Mouse (Mus musculus): ENCODE results near the gene Cep128. TPM values are rescaled to one million over a fixed set of nuclear protein-coding genes. Genes with fewer than 3 reads are reported as not detected.

The Cep128 gene
- polyA plus RNA-seq, 1 experiment from 2014 or later: 7.4 TPM

GRCm38 (mm10) chr12:91027100-91027499 is 357.1 kb downstream of the Cep128 start:
- 76% methylated on average over 4 of the region's 4 CpGs for WGBS
- no peaks in the 10 kb centered on the region for H3K9me3 ChIP-seq (ENCODE audit: control insufficient read depth, low read length)
- H3K4me3 ChIP-seq (ENCODE audit: control insufficient read depth in 1 of 2, insufficient read depth in 1 of 2, low read depth in 1 of 2, low read length in 2 of 2): no peak overlapping the region
- H3K4me2 ChIP-seq (ENCODE audit: low read length): no peak overlapping the region
- H3K36me3 ChIP-seq (ENCODE audit: control insufficient read depth, insufficient read depth, low read length): no peaks in the 10 kb centered on the region
- H3K4me1 ChIP-seq (ENCODE audit: control insufficient read depth in 2 of 2, insufficient read depth in 2 of 2, low read length in 2 of 2): no peaks in the 10 kb centered on the region
- H3K27me3 ChIP-seq (ENCODE audit: control insufficient read depth, insufficient read depth, low read length): no peaks in the 10 kb centered on the region
- no peak for ATAC-seq (ENCODE audit: insufficient number of reproducible peaks, insufficient read depth, low FRiP score, low read depth)
- H3K9ac ChIP-seq (ENCODE audit: low read length): no peak overlapping the region
- H3K27ac ChIP-seq (replicated peaks in 1 of 2; ENCODE audit: control insufficient read depth in 1 of 2, insufficient read depth in 1 of 2, low read depth in 2 of 2, low read length in 2 of 2): no peak overlapping the region

- 91% methylated on average over 6 of the region's 6 CpGs for WGBS
- no peak overlapping the region for H3K27ac ChIP-seq (replicated peaks in 1 of 2; ENCODE audit: control insufficient read depth in 1 of 2, insufficient read depth in 1 of 2, low read depth in 2 of 2, low read length in 2 of 2)
- H3K4me3 ChIP-seq (ENCODE audit: control insufficient read depth in 1 of 2, insufficient read depth in 1 of 2, low read depth in 1 of 2, low read length in 2 of 2): no peak overlapping the region
- no peaks in the 10 kb centered on the region for H3K9me3 ChIP-seq (ENCODE audit: control insufficient read depth, low read length)
- H3K4me2 ChIP-seq (ENCODE audit: low read length): no peak overlapping the region
- H3K9ac ChIP-seq (ENCODE audit: low read length): no peak overlapping the region
- no peaks in the 10 kb centered on the region for H3K4me1 ChIP-seq (ENCODE audit: control insufficient read depth in 2 of 2, insufficient read depth in 2 of 2, low read length in 2 of 2)
- no peaks in the 10 kb centered on the region for H3K36me3 ChIP-seq (ENCODE audit: control insufficient read depth, insufficient read depth, low read length)
- ATAC-seq (ENCODE audit: insufficient number of reproducible peaks, insufficient read depth, low FRiP score, low read depth): no peak
- H3K27me3 ChIP-seq (ENCODE audit: control insufficient read depth, insufficient read depth, low read length): no peaks in the 10 kb centered on the region
Measured at GRCm38 (mm10) chr12:91015075-91015474, 369.1 kb downstream of the Cep128 start.

- H3K27ac ChIP-seq (replicated peaks in 1 of 2; ENCODE audit: control insufficient read depth in 1 of 2, insufficient read depth in 1 of 2, low read depth in 2 of 2, low read length in 2 of 2): no peak overlapping the region
- H3K4me1 ChIP-seq (ENCODE audit: control insufficient read depth in 2 of 2, insufficient read depth in 2 of 2, low read length in 2 of 2): no peaks in the 10 kb centered on the region
- no peak overlapping the region for H3K9ac ChIP-seq (ENCODE audit: low read length)
- H3K4me3 ChIP-seq (ENCODE audit: control insufficient read depth in 1 of 2, insufficient read depth in 1 of 2, low read depth in 1 of 2, low read length in 2 of 2): no peak overlapping the region
- H3K27me3 ChIP-seq (ENCODE audit: control insufficient read depth, insufficient read depth, low read length): no peaks in the 10 kb centered on the region
- no peaks in the 10 kb centered on the region for H3K36me3 ChIP-seq (ENCODE audit: control insufficient read depth, insufficient read depth, low read length)
- H3K4me2 ChIP-seq (ENCODE audit: low read length): no peak overlapping the region
- no peak for ATAC-seq (ENCODE audit: insufficient number of reproducible peaks, insufficient read depth, low FRiP score, low read depth)
- 88% methylated on average over 6 of the region's 6 CpGs for WGBS
- no peaks in the 10 kb centered on the region for H3K9me3 ChIP-seq (ENCODE audit: control insufficient read depth, low read length)
Measured at GRCm38 (mm10) chr12:91013043-91013442, 371.2 kb downstream of the Cep128 start.

- no peaks in the 10 kb centered on the region for H3K4me1 ChIP-seq (ENCODE audit: control insufficient read depth in 2 of 2, insufficient read depth in 2 of 2, low read length in 2 of 2)
- 52% methylated on average over 4 of the region's 4 CpGs for WGBS
- no peak overlapping the region for H3K9ac ChIP-seq (ENCODE audit: low read length)
- no peaks in the 10 kb centered on the region for H3K9me3 ChIP-seq (ENCODE audit: control insufficient read depth, low read length)
- H3K36me3 ChIP-seq (ENCODE audit: control insufficient read depth, insufficient read depth, low read length): no peaks in the 10 kb centered on the region
- no peak overlapping the region for H3K4me2 ChIP-seq (ENCODE audit: low read length)
- H3K4me3 ChIP-seq (ENCODE audit: control insufficient read depth in 1 of 2, insufficient read depth in 1 of 2, low read depth in 1 of 2, low read length in 2 of 2): no peak overlapping the region
- ATAC-seq (ENCODE audit: insufficient number of reproducible peaks, insufficient read depth, low FRiP score, low read depth): no peak
- H3K27me3 ChIP-seq (ENCODE audit: control insufficient read depth, insufficient read depth, low read length): no peaks in the 10 kb centered on the region
- H3K27ac ChIP-seq (replicated peaks in 1 of 2; ENCODE audit: control insufficient read depth in 1 of 2, insufficient read depth in 1 of 2, low read depth in 2 of 2, low read length in 2 of 2): no peak overlapping the region
Measured at GRCm38 (mm10) chr12:91012184-91012583, 372.0 kb downstream of the Cep128 start.

GRCm38 (mm10) chr12:91008736-91009135 is 375.5 kb downstream of the Cep128 start:
- Histone ChIP-seq H3K4me2 (ENCODE audit: low read length) (no peak overlapping the region), H3K9ac (ENCODE audit: low read length) (no peak overlapping the region), H3K27ac (replicated peaks in 1 of 2; ENCODE audit: control insufficient read depth in 1 of 2, insufficient read depth in 1 of 2, low read depth in 2 of 2, low read length in 2 of 2) (no peak overlapping the region), H3K27me3 (ENCODE audit: control insufficient read depth, insufficient read depth, low read length) (no peaks in the 10 kb centered on the region), H3K4me1 (ENCODE audit: control insufficient read depth in 2 of 2, insufficient read depth in 2 of 2, low read length in 2 of 2) (no peaks in the 10 kb centered on the region), H3K9me3 (ENCODE audit: control insufficient read depth, low read length) (no peaks in the 10 kb centered on the region), H3K36me3 (ENCODE audit: control insufficient read depth, insufficient read depth, low read length) (no peaks in the 10 kb centered on the region), H3K4me3 (ENCODE audit: control insufficient read depth in 1 of 2, insufficient read depth in 1 of 2, low read depth in 1 of 2, low read length in 2 of 2) (no peak overlapping the region)
- 65% methylated on average over 5 of the region's 5 CpGs for WGBS
- ATAC-seq (ENCODE audit: insufficient number of reproducible peaks, insufficient read depth, low FRiP score, low read depth): no peak

- Histone ChIP-seq H3K9ac (ENCODE audit: low read length) (no peak overlapping the region), H3K27ac (replicated peaks in 1 of 2; ENCODE audit: control insufficient read depth in 1 of 2, insufficient read depth in 1 of 2, low read depth in 2 of 2, low read length in 2 of 2) (no peak overlapping the region)
- WGBS: 84% methylated on average over 3 of the region's 3 CpGs
Measured at GRCm38 (mm10) chr12:91008170-91008569, 376.0 kb downstream of the Cep128 start.

GRCm38 (mm10) chr12:90997539-90997938 is 386.7 kb downstream of the Cep128 start:
- no peaks in the 10 kb centered on the region for H3K4me1 ChIP-seq (ENCODE audit: control insufficient read depth in 2 of 2, insufficient read depth in 2 of 2, low read length in 2 of 2)

More at GRCm38 (mm10) chr12:91008170-91008569, 376.0 kb downstream of the Cep128 start:
- Histone ChIP-seq H3K9me3 (ENCODE audit: control insufficient read depth, low read length) (no peaks in the 10 kb centered on the region), H3K27me3 (ENCODE audit: control insufficient read depth, insufficient read depth, low read length) (no peaks in the 10 kb centered on the region), H3K36me3 (ENCODE audit: control insufficient read depth, insufficient read depth, low read length) (no peaks in the 10 kb centered on the region), H3K4me3 (ENCODE audit: control insufficient read depth in 1 of 2, insufficient read depth in 1 of 2, low read depth in 1 of 2, low read length in 2 of 2) (no peak overlapping the region), H3K4me2 (ENCODE audit: low read length) (no peak overlapping the region), H3K4me1 (ENCODE audit: control insufficient read depth in 2 of 2, insufficient read depth in 2 of 2, low read length in 2 of 2) (no peaks in the 10 kb centered on the region)
- no peak for ATAC-seq (ENCODE audit: insufficient number of reproducible peaks, insufficient read depth, low FRiP score, low read depth)

GRCm38 (mm10) chr12:90993331-90993730 is 390.9 kb downstream of the Cep128 start:
- no peaks in the 10 kb centered on the region for H3K36me3 ChIP-seq (ENCODE audit: control insufficient read depth, insufficient read depth, low read length)
- H3K27ac ChIP-seq (replicated peaks in 1 of 2; ENCODE audit: control insufficient read depth in 1 of 2, insufficient read depth in 1 of 2, low read depth in 2 of 2, low read length in 2 of 2): no peak overlapping the region
- 80% methylated on average over 2 of the region's 2 CpGs for WGBS
- H3K27me3 ChIP-seq (ENCODE audit: control insufficient read depth, insufficient read depth, low read length): no peaks in the 10 kb centered on the region
- H3K4me1 ChIP-seq (ENCODE audit: control insufficient read depth in 2 of 2, insufficient read depth in 2 of 2, low read length in 2 of 2): no peaks in the 10 kb centered on the region
- ATAC-seq (ENCODE audit: insufficient number of reproducible peaks, insufficient read depth, low FRiP score, low read depth): no peak
- H3K9me3 ChIP-seq (ENCODE audit: control insufficient read depth, low read length): no peaks in the 10 kb centered on the region
- no peak overlapping the region for H3K4me2 ChIP-seq (ENCODE audit: low read length)
- no peak overlapping the region for H3K9ac ChIP-seq (ENCODE audit: low read length)
- no peak overlapping the region for H3K4me3 ChIP-seq (ENCODE audit: control insufficient read depth in 1 of 2, insufficient read depth in 1 of 2, low read depth in 1 of 2, low read length in 2 of 2)

More at GRCm38 (mm10) chr12:90997539-90997938, 386.7 kb downstream of the Cep128 start:
- Histone ChIP-seq H3K9me3 (ENCODE audit: control insufficient read depth, low read length) (no peaks in the 10 kb centered on the region), H3K9ac (ENCODE audit: low read length) (no peak overlapping the region), H3K27me3 (ENCODE audit: control insufficient read depth, insufficient read depth, low read length) (no peaks in the 10 kb centered on the region), H3K4me3 (ENCODE audit: control insufficient read depth in 1 of 2, insufficient read depth in 1 of 2, low read depth in 1 of 2, low read length in 2 of 2) (no peak overlapping the region), H3K36me3 (ENCODE audit: control insufficient read depth, insufficient read depth, low read length) (no peaks in the 10 kb centered on the region), H3K4me2 (ENCODE audit: low read length) (no peak overlapping the region), H3K27ac (replicated peaks in 1 of 2; ENCODE audit: control insufficient read depth in 1 of 2, insufficient read depth in 1 of 2, low read depth in 2 of 2, low read length in 2 of 2) (no peak overlapping the region)
- ATAC-seq (ENCODE audit: insufficient number of reproducible peaks, insufficient read depth, low FRiP score, low read depth): no peak
- 90% methylated on average over 4 of the region's 4 CpGs for WGBS

Measured in heart, embryonic 14.5 days (tissue).